Mouse (Mus musculus): ENCODE results near the gene Mas1. TPM values are rescaled to one million over a fixed set of nuclear protein-coding genes. Genes with fewer than 3 reads are reported as not detected.

Gene Mas1
- polyA plus RNA-seq, 2 experiments, result 0.08 TPM; not detected in 1

DNA sequence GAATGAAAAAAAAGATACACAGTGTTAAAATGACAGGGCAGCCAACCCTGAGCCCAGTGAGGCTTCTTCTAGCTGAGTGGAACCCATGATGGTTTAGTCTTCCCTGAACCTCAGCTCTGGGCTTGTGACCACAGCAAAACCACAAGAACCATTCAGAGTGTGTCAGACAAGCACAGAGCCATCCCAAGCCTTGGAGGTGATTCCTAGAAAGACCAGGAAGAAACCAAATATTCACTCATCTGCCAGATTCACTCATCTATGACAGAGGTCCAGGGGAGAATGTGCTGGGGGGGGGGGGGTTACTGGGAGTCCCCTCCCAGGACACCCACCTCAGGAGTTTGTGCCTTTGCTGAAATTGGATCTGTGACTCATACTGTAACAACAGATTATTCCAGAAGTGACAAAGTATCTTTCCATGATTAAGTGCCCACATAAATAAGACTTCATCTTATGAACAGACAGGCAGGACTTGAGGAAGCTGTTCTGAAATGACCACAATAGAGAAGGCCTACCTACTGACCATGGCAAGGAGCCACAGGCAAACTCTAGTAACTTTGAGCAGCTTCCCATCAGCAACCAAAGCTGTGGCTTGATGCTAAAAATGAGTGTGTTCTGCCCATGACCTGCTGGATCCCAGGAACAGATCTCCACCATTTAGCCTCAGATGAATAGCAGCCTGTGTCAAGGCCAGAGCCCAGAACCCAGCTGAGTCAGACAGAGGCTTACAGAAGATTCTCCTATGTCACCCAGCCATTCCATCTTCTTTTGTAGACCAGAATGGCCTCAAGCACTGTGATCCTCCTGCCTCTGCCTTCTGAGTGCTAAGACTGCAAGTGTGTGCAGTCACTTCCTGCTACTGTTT, 63.1 kb downstream of the Mas1 start:
- no peak overlapping the region for H3K4me3 ChIP-seq (ENCODE audit: insufficient read depth in 1 of 2, low read depth in 2 of 2, low read length in 2 of 2)
- 0 out of 4 replicates have a peak, but pooled peaks cover 0 to 4% of the 10 kb centered on the region in 2 experiments for H3K4me1 ChIP-seq (replicated peaks; ENCODE audit: control insufficient read depth in 2 of 2, insufficient read depth in 2 of 2, low read length in 1 of 2)
- H3K9ac ChIP-seq (replicated peaks), result no peak overlapping the region
- DNase-seq (ENCODE audit: low read depth in 3 of 3, low spot score in 3 of 3), result no peak
- H3K27me3 ChIP-seq (ENCODE audit: control insufficient read depth, insufficient read depth, low read length), result no peaks in the 10 kb centered on the region
- no peak overlapping the region for H3K27ac ChIP-seq
- no peak overlapping the region for H3K4me2 ChIP-seq (ENCODE audit: low read depth)
- H3K9me3 ChIP-seq (ENCODE audit: control insufficient read depth, low read length), result no peaks in the 10 kb centered on the region
- no peak for ATAC-seq (ENCODE audit: insufficient read depth)
- H3K36me3 ChIP-seq (replicated peaks; ENCODE audit: control insufficient read depth, insufficient read depth, low read depth), result no peaks in the 10 kb centered on the region
- TF ChIP-seq EP300 (IDR thresholded peaks at IDR 0.05; ENCODE audit: low read depth), result no peak

DNA sequence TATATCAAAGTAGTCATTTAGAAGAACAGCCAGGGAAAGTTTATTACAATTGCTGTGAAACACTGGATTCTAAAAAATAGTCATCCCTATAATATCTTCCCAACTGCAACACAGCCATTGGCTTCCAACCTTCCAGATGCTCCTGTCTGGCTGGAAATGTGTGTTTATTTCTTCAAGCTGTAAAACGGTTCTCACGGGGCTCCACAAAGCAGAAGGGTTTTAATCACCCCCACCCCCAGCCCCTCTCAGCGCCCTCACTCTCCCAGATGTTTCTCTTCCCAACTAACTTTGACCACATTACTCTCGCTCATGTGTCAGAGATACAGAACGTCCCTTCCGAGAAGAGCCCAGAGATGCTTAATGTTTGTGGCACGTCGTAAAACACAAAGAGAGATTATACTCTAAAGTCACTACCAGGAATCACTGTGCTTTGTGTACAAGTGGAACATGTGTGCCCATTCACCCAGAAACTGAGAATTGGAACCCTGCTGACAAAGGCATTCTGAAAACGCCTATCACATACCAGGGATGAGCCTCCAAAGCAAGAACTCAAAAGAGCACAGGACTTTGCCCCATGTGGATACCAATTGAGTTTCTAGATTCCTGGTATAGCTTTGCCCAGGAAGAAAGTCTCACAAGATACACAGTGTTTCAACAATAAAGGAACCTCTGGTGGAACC, 65.9 kb downstream of the Mas1 start:
- H3K9ac ChIP-seq (replicated peaks), result no peak overlapping the region
- WGBS (ENCODE audit: insufficient replicate concordance), result 54% methylated on average over 9 of the region's 9 CpGs
- no peaks in the 10 kb centered on the region for H3K27me3 ChIP-seq (ENCODE audit: control insufficient read depth, insufficient read depth, low read length)
- peaks cover 0 to 6% of the 10 kb centered on the region in 2 experiments; a peak in 1 of 4 replicates for H3K4me1 ChIP-seq (replicated peaks; ENCODE audit: control insufficient read depth in 2 of 2, insufficient read depth in 2 of 2, low read length in 1 of 2)
- H3K27ac ChIP-seq, result no peak overlapping the region
- no peak overlapping the region for H3K4me2 ChIP-seq (ENCODE audit: low read depth)
- DNase-seq (ENCODE audit: low read depth in 3 of 3, low spot score in 3 of 3), result no peak
- no peaks in the 10 kb centered on the region for H3K36me3 ChIP-seq (replicated peaks; ENCODE audit: control insufficient read depth, insufficient read depth, low read depth)
- ATAC-seq (ENCODE audit: insufficient read depth), result no peak
- no peaks in the 10 kb centered on the region for H3K9me3 ChIP-seq (ENCODE audit: control insufficient read depth, low read length)
- TF ChIP-seq CTCF (IDR thresholded peaks at IDR 0.05; ENCODE audit: low read depth) (no peak), EP300 (IDR thresholded peaks at IDR 0.05; ENCODE audit: low read depth) (no peak)
- H3K4me3 ChIP-seq (ENCODE audit: insufficient read depth in 1 of 2, low read depth in 2 of 2, low read length in 2 of 2), result no peak overlapping the region

- TF ChIP-seq CTCF (IDR thresholded peaks at IDR 0.05; ENCODE audit: low read depth), result 0 out of 2 replicates have a peak, but pooled peaks have one; percentile 19
- no peak for TF ChIP-seq EP300 (IDR thresholded peaks at IDR 0.05; ENCODE audit: low read depth)
- Histone ChIP-seq H3K27me3 (ENCODE audit: control insufficient read depth, insufficient read depth, low read length) (no peaks in the 10 kb centered on the region), H3K27ac (no peak overlapping the region), H3K4me1 (replicated peaks; ENCODE audit: control insufficient read depth in 2 of 2, insufficient read depth in 2 of 2, low read length in 1 of 2) (peaks cover 0 to 20% of the 10 kb centered on the region in 2 experiments; a peak in 2 of 4 replicates), H3K9ac (replicated peaks) (no peak overlapping the region), H3K9me3 (ENCODE audit: control insufficient read depth, low read length) (no peaks in the 10 kb centered on the region), H3K4me3 (ENCODE audit: insufficient read depth in 1 of 2, low read depth in 2 of 2, low read length in 2 of 2) (no peak overlapping the region), H3K4me2 (ENCODE audit: low read depth) (no peak overlapping the region), H3K36me3 (replicated peaks; ENCODE audit: control insufficient read depth, insufficient read depth, low read depth) (no peaks in the 10 kb centered on the region)
- ATAC-seq (ENCODE audit: insufficient read depth) (0 out of 2 replicates have a peak, but pooled peaks have one; percentile 19), DNase-seq (ENCODE audit: low read depth in 3 of 3, low spot score in 3 of 3) (no peak)
- WGBS (ENCODE audit: insufficient replicate concordance), result 60% methylated on average over 12 of the region's 12 CpGs
These were observed 68.3 kb downstream of the Mas1 start for GRCm38 (mm10) chr17:12799368-12800275.

DNA sequence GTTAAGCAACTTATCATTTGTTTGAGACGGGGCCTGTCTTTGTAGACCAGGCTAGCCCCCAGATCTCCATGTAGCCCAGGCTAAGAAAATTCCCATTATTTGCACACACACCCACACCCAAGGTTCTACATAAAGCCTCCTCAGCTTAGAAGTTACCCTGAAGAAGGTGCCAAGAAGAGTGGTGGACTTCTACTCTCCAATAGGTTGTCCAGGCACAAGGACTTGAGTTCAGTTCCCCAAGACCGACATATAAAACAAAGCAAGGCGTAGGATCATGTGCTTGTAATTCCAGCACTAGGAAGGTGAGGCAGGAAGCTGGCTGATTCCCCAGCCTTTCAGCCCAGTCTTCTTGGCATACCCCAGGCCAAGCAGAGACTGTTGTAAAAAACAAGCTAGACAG, 69.4 kb downstream of the Mas1 start:
- WGBS (ENCODE audit: insufficient replicate concordance), result 66% methylated on average over 3 of the region's 3 CpGs
- Histone ChIP-seq H3K36me3 (replicated peaks; ENCODE audit: control insufficient read depth, insufficient read depth, low read depth) (no peaks in the 10 kb centered on the region), H3K27me3 (ENCODE audit: control insufficient read depth, insufficient read depth, low read length) (no peaks in the 10 kb centered on the region), H3K4me3 (ENCODE audit: insufficient read depth in 1 of 2, low read depth in 2 of 2, low read length in 2 of 2) (no peak overlapping the region), H3K4me2 (ENCODE audit: low read depth) (no peak overlapping the region), H3K27ac (no peak overlapping the region), H3K9me3 (ENCODE audit: control insufficient read depth, low read length) (no peaks in the 10 kb centered on the region), H3K4me1 (replicated peaks; ENCODE audit: control insufficient read depth in 2 of 2, insufficient read depth in 2 of 2, low read length in 1 of 2) (peaks cover 0 to 28% of the 10 kb centered on the region in 2 experiments; a peak in 2 of 4 replicates), H3K9ac (replicated peaks) (no peak overlapping the region)
- TF ChIP-seq EP300 (IDR thresholded peaks at IDR 0.05; ENCODE audit: low read depth), result no peak
- TF ChIP-seq CTCF (IDR thresholded peaks at IDR 0.05; ENCODE audit: low read depth), result no peak
- DNase-seq (ENCODE audit: low read depth in 3 of 3, low spot score in 3 of 3) (no peak), ATAC-seq (ENCODE audit: insufficient read depth) (no peak)

All from liver, embryonic 14.5 days (tissue).